Mouse (Mus musculus): ENCODE data around the gene Hspb3. TPM values are rescaled to one million over a fixed set of nuclear protein-coding genes. Genes with fewer than 3 reads are reported as not detected.
A peak's percentile ranks its signal among the peaks of the same experiment; 100 is the strongest.

Hspb3 gene
- polyA plus RNA-seq (2012; rRNA removed): 0.11 and 0.44 TPM in 2 replicates

DNA sequence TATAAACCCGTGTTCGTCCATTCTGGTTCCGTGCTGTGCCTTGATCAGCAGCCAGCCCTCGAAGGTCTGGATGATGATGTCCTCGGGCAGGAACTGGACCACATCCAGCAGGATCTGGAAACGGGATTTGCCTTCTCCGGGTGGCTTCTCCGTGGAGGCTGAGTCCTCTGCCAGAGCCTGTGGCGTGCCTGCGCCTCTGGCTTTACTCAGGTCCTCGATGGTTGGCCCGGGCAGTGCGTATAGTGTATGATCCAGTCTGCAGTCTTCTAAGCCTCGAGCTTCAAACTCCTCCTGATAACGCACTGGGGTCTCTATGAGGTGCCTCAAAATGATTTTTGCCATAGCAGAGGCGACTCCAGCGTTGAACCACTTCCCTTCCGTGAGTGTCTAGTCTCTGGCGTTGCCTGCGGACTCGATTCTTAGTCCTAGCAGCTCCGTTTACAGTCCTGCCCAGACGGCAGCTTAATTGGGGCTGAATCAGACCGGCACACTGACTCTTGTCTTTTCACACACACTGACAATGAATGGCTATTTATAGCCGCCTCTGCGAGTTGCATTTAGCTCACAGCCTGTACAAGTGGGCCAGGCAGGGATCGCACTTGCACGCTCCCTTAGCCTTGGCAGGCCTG lies at the start of gene Hspb3:
TSS of gene Hspb3 (minus strand) at position 526 of the 629 bp plus-strand sequence.
- TF ChIP-seq POLR2A (IDR thresholded peaks at IDR 0.05; ENCODE audit: borderline replicate concordance, extremely low read depth, insufficient read depth, insufficient read length, poor library complexity, severe bottlenecking): no peak
- no peak for TF ChIP-seq CTCF (IDR thresholded peaks at IDR 0.05; ENCODE audit: borderline replicate concordance, extremely low read depth, insufficient read depth, insufficient read length)
- peak; percentile 90 for DNase-seq (ENCODE audit: low read depth)

DNA sequence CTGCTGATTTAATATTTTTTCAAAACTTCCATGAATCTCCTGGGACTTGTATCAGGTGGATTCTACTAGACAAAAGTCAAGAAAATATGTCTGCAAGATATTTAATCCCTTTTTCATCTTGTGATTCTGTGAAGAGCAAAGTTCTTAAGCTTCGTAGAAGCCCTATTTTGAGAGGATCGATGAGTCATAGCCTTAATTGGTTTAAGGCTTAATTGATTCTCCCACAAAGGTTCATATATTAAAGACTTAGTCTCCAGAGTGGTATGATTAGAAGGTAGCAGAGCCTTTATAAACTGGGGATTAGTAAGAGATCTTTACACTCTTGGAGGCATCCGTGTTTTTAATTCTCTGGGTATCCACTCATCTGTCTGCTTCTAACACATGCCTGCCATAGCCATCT lies 49.7 kb upstream of the Hspb3 start:
- DNase-seq (ENCODE audit: low read depth): no peak
- no peak for TF ChIP-seq POLR2A (IDR thresholded peaks at IDR 0.05; ENCODE audit: borderline replicate concordance, extremely low read depth, insufficient read depth, insufficient read length, poor library complexity, severe bottlenecking)
- TF ChIP-seq CTCF (IDR thresholded peaks at IDR 0.05; ENCODE audit: borderline replicate concordance, extremely low read depth, insufficient read depth, insufficient read length): no peak

DNA sequence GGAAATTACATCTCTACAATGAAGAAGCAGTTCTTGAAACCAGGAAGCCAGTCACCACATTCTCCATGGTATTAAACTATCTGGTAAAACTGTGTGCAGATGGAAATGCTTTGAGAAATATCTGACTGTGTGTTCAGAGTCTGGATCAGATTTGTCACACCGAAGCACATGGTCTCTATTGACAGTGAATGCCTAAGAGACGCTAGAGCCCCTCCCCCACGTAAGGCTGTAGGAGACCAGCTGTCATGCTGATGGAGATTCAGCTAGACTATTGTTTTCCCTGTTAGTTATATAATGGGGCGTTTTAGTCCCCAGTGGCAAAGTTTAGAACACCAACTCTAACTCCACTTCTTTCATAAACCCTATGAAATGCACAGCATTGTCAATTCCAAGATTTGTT lies 42.7 kb upstream of the Hspb3 start:
- TF ChIP-seq POLR2A (IDR thresholded peaks at IDR 0.05; ENCODE audit: borderline replicate concordance, extremely low read depth, insufficient read depth, insufficient read length, poor library complexity, severe bottlenecking): no peak
- TF ChIP-seq CTCF (IDR thresholded peaks at IDR 0.05; ENCODE audit: borderline replicate concordance, extremely low read depth, insufficient read depth, insufficient read length): no peak
- DNase-seq (ENCODE audit: low read depth): peak; percentile 81

DNA sequence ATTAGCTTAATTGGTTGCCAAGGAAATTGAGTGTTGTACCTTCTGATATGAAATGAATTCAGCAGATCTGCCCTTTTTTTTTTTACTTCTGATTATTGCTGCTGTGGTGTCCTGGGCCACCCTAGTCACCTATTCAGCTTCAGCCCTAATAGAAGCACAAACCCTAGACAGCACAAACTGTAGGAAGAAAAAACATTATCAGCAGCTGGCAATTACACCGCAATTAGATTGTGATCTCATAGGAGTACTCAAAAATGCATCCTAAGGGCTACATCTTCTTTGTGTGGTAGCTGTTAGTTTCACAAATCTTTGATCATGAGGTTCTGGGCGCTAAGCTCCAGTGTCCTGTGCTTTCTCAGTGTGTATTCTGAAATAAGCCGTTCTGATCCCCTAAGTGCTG lies 37.7 kb upstream of the Hspb3 start:
- TF ChIP-seq POLR2A (IDR thresholded peaks at IDR 0.05; ENCODE audit: borderline replicate concordance, extremely low read depth, insufficient read depth, insufficient read length, poor library complexity, severe bottlenecking): no peak
- TF ChIP-seq CTCF (IDR thresholded peaks at IDR 0.05; ENCODE audit: borderline replicate concordance, extremely low read depth, insufficient read depth, insufficient read length): no peak
- DNase-seq (ENCODE audit: low read depth): peak; percentile 54

DNA sequence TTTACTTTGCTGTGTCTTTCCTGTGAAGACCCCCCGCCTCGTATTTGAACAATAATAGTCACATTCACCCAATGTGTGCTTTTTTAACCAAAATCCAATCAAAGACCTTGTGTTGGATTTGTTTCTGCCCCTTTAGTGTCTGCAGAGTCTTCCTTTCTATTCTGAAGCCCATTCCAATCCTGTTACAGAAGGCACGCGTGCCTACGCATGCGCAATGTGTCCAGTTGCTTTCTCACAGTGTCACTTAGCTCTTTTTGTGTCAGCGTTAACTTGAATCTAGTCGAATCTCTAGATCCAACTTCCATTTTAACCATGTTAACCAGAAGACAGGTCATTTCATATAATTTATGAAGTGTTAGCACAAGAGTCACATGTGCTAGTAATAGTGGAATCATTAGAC lies 36.5 kb upstream of the Hspb3 start:
- TF ChIP-seq POLR2A (IDR thresholded peaks at IDR 0.05; ENCODE audit: borderline replicate concordance, extremely low read depth, insufficient read depth, insufficient read length, poor library complexity, severe bottlenecking) (no peak), CTCF (IDR thresholded peaks at IDR 0.05; ENCODE audit: borderline replicate concordance, extremely low read depth, insufficient read depth, insufficient read length) (no peak)
- no peak for DNase-seq (ENCODE audit: low read depth)

DNA sequence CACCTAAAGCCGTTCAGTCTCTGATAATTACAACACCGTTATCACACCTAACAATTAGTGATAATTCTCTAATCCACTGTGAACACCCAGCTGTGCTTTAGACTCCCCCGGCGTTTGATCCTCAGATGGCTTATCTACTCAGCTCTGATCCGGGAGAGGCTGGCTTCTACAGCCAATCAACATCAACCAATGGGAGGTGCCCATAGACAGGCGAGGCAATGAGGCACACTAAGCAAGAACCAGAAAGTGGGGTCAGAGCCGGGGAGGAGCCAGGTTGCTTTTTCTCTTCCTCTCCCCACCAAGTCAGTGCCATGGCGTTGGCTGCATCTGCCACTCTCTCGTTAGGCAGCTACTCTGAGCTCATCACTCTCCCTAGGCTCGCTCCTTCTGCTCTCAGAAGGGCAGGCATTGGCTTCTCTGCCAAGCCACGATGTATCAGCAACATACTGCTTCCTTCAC lies 36.0 kb upstream of the Hspb3 start:
- DNase-seq (ENCODE audit: low read depth): peak; percentile 60

DNA sequence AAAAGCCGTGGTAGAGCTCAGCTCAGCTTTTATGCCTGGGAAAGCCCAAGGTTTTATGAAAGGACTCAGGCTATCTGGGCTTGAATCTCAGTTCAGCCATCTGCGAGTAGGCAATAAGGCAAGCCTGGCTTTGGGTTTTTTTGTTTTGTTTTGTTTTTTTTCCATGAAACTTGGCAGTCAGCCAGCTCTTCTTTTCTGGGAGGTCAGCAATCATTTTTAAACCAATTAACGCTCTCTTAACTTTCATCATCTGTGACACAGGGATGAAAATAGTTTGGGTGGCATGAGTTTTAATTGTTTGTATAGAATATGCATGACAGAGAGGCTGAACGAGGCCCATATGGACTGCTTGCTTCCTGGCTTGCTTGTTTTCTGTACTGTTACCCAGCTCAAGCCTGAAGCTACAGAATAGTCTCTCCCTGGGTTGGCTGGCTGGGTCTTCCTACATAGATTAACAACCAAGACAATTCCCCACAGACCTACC lies 33.4 kb upstream of the Hspb3 start:
- TF ChIP-seq POLR2A (IDR thresholded peaks at IDR 0.05; ENCODE audit: borderline replicate concordance, extremely low read depth, insufficient read depth, insufficient read length, poor library complexity, severe bottlenecking) (no peak), CTCF (IDR thresholded peaks at IDR 0.05; ENCODE audit: borderline replicate concordance, extremely low read depth, insufficient read depth, insufficient read length) (no peak)
- DNase-seq (ENCODE audit: low read depth): peak; percentile 85

More for the DNA sequence above, 36.0 kb upstream of the Hspb3 start:
- TF ChIP-seq POLR2A (IDR thresholded peaks at IDR 0.05; ENCODE audit: borderline replicate concordance, extremely low read depth, insufficient read depth, insufficient read length, poor library complexity, severe bottlenecking) (no peak), CTCF (IDR thresholded peaks at IDR 0.05; ENCODE audit: borderline replicate concordance, extremely low read depth, insufficient read depth, insufficient read length) (no peak)

DNA sequence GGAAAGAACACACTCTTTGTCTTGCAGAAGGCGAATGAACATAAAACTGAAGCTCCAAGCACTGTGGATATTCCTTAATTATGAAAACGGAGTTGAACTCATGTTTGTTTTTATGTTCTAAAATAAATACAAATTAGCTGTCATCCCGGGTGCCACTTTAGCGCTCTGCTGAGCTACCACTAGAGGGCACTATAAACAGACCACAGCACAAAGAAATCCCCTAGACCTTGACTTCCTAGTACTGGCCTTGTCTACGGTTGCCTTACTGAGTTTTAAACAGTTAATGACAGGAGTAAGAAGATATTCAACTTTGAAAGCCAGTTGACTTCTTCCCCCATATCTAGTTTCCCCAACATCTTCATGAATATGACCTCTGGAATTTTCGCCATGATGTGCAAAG lies 29.9 kb upstream of the Hspb3 start:
- peak; percentile 77 for DNase-seq (ENCODE audit: low read depth)
- TF ChIP-seq POLR2A (IDR thresholded peaks at IDR 0.05; ENCODE audit: borderline replicate concordance, extremely low read depth, insufficient read depth, insufficient read length, poor library complexity, severe bottlenecking) (no peak), CTCF (IDR thresholded peaks at IDR 0.05; ENCODE audit: borderline replicate concordance, extremely low read depth, insufficient read depth, insufficient read length) (peak; percentile 76; the same call in 1 of the 2 replicates)

DNA sequence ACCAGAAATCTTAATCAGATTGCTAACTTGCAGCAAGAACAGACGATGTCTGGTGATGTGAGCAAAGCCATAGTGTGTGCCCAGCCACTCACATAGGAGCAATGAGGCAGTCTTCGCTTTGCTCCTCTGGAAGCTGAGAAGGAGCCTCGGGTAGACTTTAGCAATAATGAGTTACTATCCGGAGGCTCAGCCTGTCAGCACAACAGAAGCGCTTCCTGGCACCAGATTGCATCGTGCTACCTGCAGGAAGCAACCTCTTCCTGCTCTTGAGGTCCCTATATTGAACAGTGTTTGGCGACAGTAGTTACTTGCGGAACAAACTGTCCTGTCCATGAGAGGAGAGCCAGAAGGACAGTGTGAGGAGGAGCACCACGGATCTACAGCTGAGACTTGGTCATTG lies 28.2 kb upstream of the Hspb3 start:
- no peak for DNase-seq (ENCODE audit: low read depth)
- TF ChIP-seq CTCF (IDR thresholded peaks at IDR 0.05; ENCODE audit: borderline replicate concordance, extremely low read depth, insufficient read depth, insufficient read length) (no peak), POLR2A (IDR thresholded peaks at IDR 0.05; ENCODE audit: borderline replicate concordance, extremely low read depth, insufficient read depth, insufficient read length, poor library complexity, severe bottlenecking) (no peak)

DNA sequence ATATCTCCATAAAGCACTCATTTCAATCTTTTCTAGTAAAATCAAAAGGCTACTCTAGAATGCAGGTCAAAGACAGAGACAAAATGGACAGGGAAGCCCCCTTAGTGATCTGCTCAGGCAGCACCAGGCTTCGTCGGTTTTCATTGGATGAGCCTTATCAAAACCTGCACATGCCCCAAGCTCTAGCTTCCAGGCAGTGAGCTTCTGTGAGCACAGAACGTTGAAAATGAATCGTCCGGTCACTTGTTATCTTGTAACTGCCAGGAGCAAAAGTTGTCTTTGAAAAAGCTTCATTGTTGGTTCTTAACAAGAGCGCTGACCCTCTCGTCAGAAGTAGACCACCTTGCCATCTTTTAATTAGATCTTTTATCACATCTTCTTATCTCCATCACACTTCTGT lies 26.4 kb upstream of the Hspb3 start:
- DNase-seq (ENCODE audit: low read depth): no peak
- TF ChIP-seq CTCF (IDR thresholded peaks at IDR 0.05; ENCODE audit: borderline replicate concordance, extremely low read depth, insufficient read depth, insufficient read length): no peak

DNA sequence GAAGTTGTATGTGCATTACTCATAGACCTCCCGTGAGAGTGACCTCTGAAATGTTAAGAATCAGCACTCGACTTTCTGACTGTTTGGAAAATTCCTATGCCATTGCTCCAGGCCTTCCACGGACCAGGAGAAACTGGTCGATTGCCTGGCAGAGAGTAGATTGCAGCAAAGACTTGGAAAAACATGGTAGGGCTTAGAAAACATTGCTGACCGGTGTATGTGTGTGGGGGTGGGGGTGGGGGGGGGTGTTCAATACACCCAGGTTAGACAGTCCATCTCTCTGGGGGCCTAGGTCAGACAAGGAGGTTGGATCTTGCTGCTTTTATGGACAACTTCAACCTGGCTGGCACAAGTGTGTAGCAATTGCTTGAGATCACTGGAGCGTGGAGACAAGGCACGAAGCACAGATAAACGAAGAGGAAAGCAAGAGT lies 23.2 kb upstream of the Hspb3 start:
- no peak for DNase-seq (ENCODE audit: low read depth)
- TF ChIP-seq CTCF (IDR thresholded peaks at IDR 0.05; ENCODE audit: borderline replicate concordance, extremely low read depth, insufficient read depth, insufficient read length) (no peak), POLR2A (IDR thresholded peaks at IDR 0.05; ENCODE audit: borderline replicate concordance, extremely low read depth, insufficient read depth, insufficient read length, poor library complexity, severe bottlenecking) (no peak)

DNA sequence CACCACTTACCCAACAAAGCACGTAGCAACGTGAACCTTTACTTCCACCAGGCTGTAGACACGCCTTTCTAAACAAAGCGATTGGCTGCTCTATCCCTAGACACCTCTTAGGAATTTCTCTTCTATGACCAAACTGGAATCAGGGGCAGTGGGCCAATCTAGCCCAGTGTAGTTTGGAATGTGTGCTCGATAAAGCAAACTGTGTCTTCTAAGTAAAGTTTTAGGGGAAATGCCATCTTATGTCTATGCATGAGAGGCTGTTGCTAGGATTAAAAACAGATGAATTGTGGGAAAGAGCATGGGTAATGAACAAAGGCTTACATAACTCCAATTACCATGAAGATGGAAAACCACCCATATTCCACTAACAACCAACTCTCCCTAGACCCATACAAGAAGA lies 19.3 kb upstream of the Hspb3 start:
- no peak for TF ChIP-seq CTCF (IDR thresholded peaks at IDR 0.05; ENCODE audit: borderline replicate concordance, extremely low read depth, insufficient read depth, insufficient read length)
- TF ChIP-seq POLR2A (IDR thresholded peaks at IDR 0.05; ENCODE audit: borderline replicate concordance, extremely low read depth, insufficient read depth, insufficient read length, poor library complexity, severe bottlenecking): no peak
- no peak for DNase-seq (ENCODE audit: low read depth)
